Mouse (Mus musculus) neural tube, embryonic 15.5 days (tissue): ENCODE results near the gene Slc8a1. TPM values are rescaled to one million over a fixed set of nuclear protein-coding genes. Genes with fewer than 3 reads are reported as not detected.

Source experiments
- ATAC-seq: fragments of 200-750 bp; cut with Nextera tagmentation; 2 replicates; pipeline ENCODE4 v1.8.0; 2017; ENCODE audit warnings: mild to moderate bottlenecking, moderate TSS enrichment, moderate library complexity; ENCODE audit not compliant: low FRiP score
- H3K27ac ChIP-seq: fragments of 300-500 bp; sonication (generic); replicated peaks from 2 replicates; pipeline ENCODE4 v1.5.1; 2015; ENCODE audit warnings: mild to moderate bottlenecking, inconsistent platforms
- H3K27me3 ChIP-seq: fragments of 300-500 bp; sonication (generic); replicated peaks from 2 replicates; pipeline ENCODE4 v1.6.1; 2015; ENCODE audit warnings: inconsistent platforms
- H3K36me3 ChIP-seq: fragments of 300-500 bp; sonication (generic); 2 replicates; pipeline ENCODE4 v1.6.1; 2015; ENCODE audit warnings: inconsistent platforms
- H3K4me1 ChIP-seq: fragments of 300-500 bp; sonication (generic); 2 replicates; pipeline ENCODE4 v1.6.1; 2015; ENCODE audit warnings: inconsistent platforms
- H3K4me2 ChIP-seq: fragments of 300-500 bp; sonication (generic); 2 replicates; pipeline ENCODE4 v1.6.1; 2015; ENCODE audit warnings: inconsistent platforms, mild to moderate bottlenecking, moderate library complexity
- H3K4me3 ChIP-seq: fragments of 300-500 bp; sonication (generic); replicated peaks from 2 replicates; pipeline ENCODE4 v1.5.1; 2015; ENCODE audit warnings: mild to moderate bottlenecking, inconsistent platforms
- H3K9ac ChIP-seq: fragments of 300-500 bp; sonication (generic); replicated peaks from 2 replicates; pipeline ENCODE4 v1.6.1; 2015; ENCODE audit warnings: mild to moderate bottlenecking, inconsistent platforms
- H3K9me3 ChIP-seq: fragments of 300-500 bp; sonication (generic); replicated peaks from 2 replicates; pipeline ENCODE4 v1.6.1; 2016; ENCODE audit warnings: inconsistent platforms
- WGBS: fragments of 180-500 bp; shearing (Covaris S2); methylation state at CpG from one replicate; pipeline ENCODE4 v1.1.7; 2015; ENCODE audit warnings: mixed read lengths; 5-methylcytosine and 5-hydroxymethylcytosine counted together
- polyA plus RNA-seq: library from polyadenylated mRNA; unstranded; fragments of >200 nt; fragmentation: Nextera tagmentation; extraction: Ambion mirVana; gene quantifications from 2 replicates; pipeline ENCODE4 v1.2.1, GENCODE M21; 2015

Gene Slc8a1
- polyA plus RNA-seq, 1 experiment from 2014 or later = 23.1 TPM

- H3K9me3 ChIP-seq = no peaks in the 10 kb centered on the region
- H3K36me3 ChIP-seq = no peaks in the 10 kb centered on the region
- H3K4me1 ChIP-seq = 0 out of 2 replicates have a peak, but pooled peaks cover 3% of the 10 kb centered on the region
- no peak overlapping the region for H3K9ac ChIP-seq
- no peak overlapping the region for H3K27ac ChIP-seq
- WGBS = 74% methylated on average over 6 of the region's 6 CpGs
- ATAC-seq = no peak
- no peaks in the 10 kb centered on the region for H3K27me3 ChIP-seq
- H3K4me3 ChIP-seq = no peak overlapping the region
- H3K4me2 ChIP-seq = no peak overlapping the region
Observed at GRCm38 (mm10) chr17:81551856-81552635, 186.1 kb downstream of the Slc8a1 start.

GRCm38 (mm10) chr17:81550864-81551263 lies 187.3 kb downstream of the Slc8a1 start:
- H3K9me3 ChIP-seq = no peaks in the 10 kb centered on the region
- H3K36me3 ChIP-seq = no peaks in the 10 kb centered on the region
- H3K9ac ChIP-seq = no peak overlapping the region
- H3K4me1 ChIP-seq = 0 out of 2 replicates have a peak, but pooled peaks cover 3% of the 10 kb centered on the region
- no peak overlapping the region for H3K4me3 ChIP-seq
- no peak overlapping the region for H3K4me2 ChIP-seq
- H3K27me3 ChIP-seq = no peaks in the 10 kb centered on the region
- ATAC-seq = no peak
- no peak overlapping the region for H3K27ac ChIP-seq
- WGBS = 75% methylated on average over 3 of the region's 3 CpGs

- Histone ChIP-seq H3K9ac (no peak overlapping the region), H3K9me3 (no peaks in the 10 kb centered on the region), H3K4me2 (no peak overlapping the region), H3K36me3 (no peaks in the 10 kb centered on the region), H3K27me3 (no peaks in the 10 kb centered on the region), H3K27ac (no peak overlapping the region), H3K4me1 (0 out of 2 replicates have a peak, but pooled peaks cover 3% of the 10 kb centered on the region), H3K4me3 (no peak overlapping the region)
- no peak for ATAC-seq
- 50% methylated on average over 4 of the region's 4 CpGs for WGBS
Observed at GRCm38 (mm10) chr17:81548016-81548415, 190.2 kb downstream of the Slc8a1 start.

GRCm38 (mm10) chr17:81546525-81546924 lies 191.7 kb downstream of the Slc8a1 start:
- no peaks in the 10 kb centered on the region for H3K27me3 ChIP-seq
- H3K27ac ChIP-seq = no peak overlapping the region
- no peak overlapping the region for H3K9ac ChIP-seq
- H3K4me2 ChIP-seq = no peak overlapping the region
- 64% methylated on average over 6 of the region's 6 CpGs for WGBS
- H3K4me1 ChIP-seq = 0 out of 2 replicates have a peak, but pooled peaks cover 3% of the 10 kb centered on the region
- no peaks in the 10 kb centered on the region for H3K9me3 ChIP-seq
- H3K36me3 ChIP-seq = no peaks in the 10 kb centered on the region
- no peak for ATAC-seq
- no peak overlapping the region for H3K4me3 ChIP-seq

- no peak for ATAC-seq
- H3K36me3 ChIP-seq = no peaks in the 10 kb centered on the region
- no peaks in the 10 kb centered on the region for H3K27me3 ChIP-seq
- H3K4me3 ChIP-seq = no peak overlapping the region
- no peak overlapping the region for H3K9ac ChIP-seq
- H3K27ac ChIP-seq = no peak overlapping the region
- H3K9me3 ChIP-seq = no peaks in the 10 kb centered on the region
- 84% methylated on average over 5 of the region's 5 CpGs for WGBS
- H3K4me1 ChIP-seq = 0 out of 2 replicates have a peak, but pooled peaks cover 3% of the 10 kb centered on the region
- H3K4me2 ChIP-seq = no peak overlapping the region
Observed at GRCm38 (mm10) chr17:81546012-81546411, 192.2 kb downstream of the Slc8a1 start.

- 83% methylated on average over 3 of the region's 3 CpGs for WGBS
- no peak for ATAC-seq
- H3K4me1 ChIP-seq = 0 out of 2 replicates have a peak, but pooled peaks cover 3% of the 10 kb centered on the region
Observed at GRCm38 (mm10) chr17:81544926-81545325, 193.3 kb downstream of the Slc8a1 start.

GRCm38 (mm10) chr17:81542313-81543185 lies 195.6 kb downstream of the Slc8a1 start:
- no peaks in the 10 kb centered on the region for H3K27me3 ChIP-seq
- H3K27ac ChIP-seq = no peak overlapping the region
- WGBS = 70% methylated on average over 12 of the region's 12 CpGs
- peak; percentile 80 for ATAC-seq
- H3K36me3 ChIP-seq = no peaks in the 10 kb centered on the region
- H3K4me2 ChIP-seq = no peak overlapping the region
- H3K4me1 ChIP-seq = peaks cover 5% of the 10 kb centered on the region
- H3K9ac ChIP-seq = no peak overlapping the region
- no peaks in the 10 kb centered on the region for H3K9me3 ChIP-seq
- H3K4me3 ChIP-seq = no peak overlapping the region

More at GRCm38 (mm10) chr17:81544926-81545325, 193.3 kb downstream of the Slc8a1 start:
- no peak overlapping the region for H3K4me2 ChIP-seq
- no peaks in the 10 kb centered on the region for H3K9me3 ChIP-seq
- H3K36me3 ChIP-seq = no peaks in the 10 kb centered on the region
- no peaks in the 10 kb centered on the region for H3K27me3 ChIP-seq
- no peak overlapping the region for H3K27ac ChIP-seq
- H3K9ac ChIP-seq = no peak overlapping the region
- no peak overlapping the region for H3K4me3 ChIP-seq

GRCm38 (mm10) chr17:81538163-81539160 lies 199.7 kb downstream of the Slc8a1 start:
- peaks cover 5% of the 10 kb centered on the region for H3K4me1 ChIP-seq
- ATAC-seq = no peak
- no peak overlapping the region for H3K9ac ChIP-seq
- H3K4me3 ChIP-seq = no peak overlapping the region
- no peaks in the 10 kb centered on the region for H3K9me3 ChIP-seq
- WGBS = 74% methylated on average over 9 of the region's 9 CpGs
- H3K27me3 ChIP-seq = no peaks in the 10 kb centered on the region
- no peak overlapping the region for H3K27ac ChIP-seq
- H3K36me3 ChIP-seq = no peaks in the 10 kb centered on the region
- no peak overlapping the region for H3K4me2 ChIP-seq

GRCm38 (mm10) chr17:81536093-81536492 lies 202.1 kb downstream of the Slc8a1 start:
- Histone ChIP-seq H3K4me3 (no peak overlapping the region), H3K4me1 (peaks cover 5% of the 10 kb centered on the region), H3K4me2 (no peak overlapping the region), H3K27ac (no peak overlapping the region), H3K36me3 (no peaks in the 10 kb centered on the region), H3K9me3 (no peaks in the 10 kb centered on the region), H3K9ac (no peak overlapping the region), H3K27me3 (no peaks in the 10 kb centered on the region)
- ATAC-seq = no peak
- WGBS = 93% methylated on average over 3 of the region's 3 CpGs

- Histone ChIP-seq H3K4me3 (no peak overlapping the region), H3K27me3 (no peaks in the 10 kb centered on the region), H3K4me2 (no peak overlapping the region), H3K9me3 (no peaks in the 10 kb centered on the region), H3K36me3 (no peaks in the 10 kb centered on the region), H3K9ac (no peak overlapping the region), H3K4me1 (peaks cover 8% of the 10 kb centered on the region), H3K27ac (no peak overlapping the region)
- WGBS = 75% methylated on average over 2 of the region's 2 CpGs
- ATAC-seq = no peak
Observed at GRCm38 (mm10) chr17:81529849-81530248, 208.3 kb downstream of the Slc8a1 start.

GRCm38 (mm10) chr17:81528940-81529339 lies 209.2 kb downstream of the Slc8a1 start:
- Histone ChIP-seq H3K36me3 (no peaks in the 10 kb centered on the region), H3K27me3 (no peaks in the 10 kb centered on the region), H3K9ac (no peak overlapping the region), H3K9me3 (no peaks in the 10 kb centered on the region), H3K27ac (no peak overlapping the region), H3K4me1 (peaks cover 14% of the 10 kb centered on the region), H3K4me3 (no peak overlapping the region), H3K4me2 (no peak overlapping the region)
- no peak for ATAC-seq
- 75% methylated on average over 4 of the region's 4 CpGs for WGBS
